Mouse (Mus musculus) forebrain, embryonic 16.5 days (tissue): ENCODE data around the gene Oas2. TPM values are rescaled to one million over a fixed set of nuclear protein-coding genes. Genes with fewer than 3 reads are reported as not detected.
"Not testable (repeated sequence)": the region's sequence is repeated elsewhere in the genome, so short reads cannot be mapped to it uniquely, and the experiment has no call there.

Source experiments
- ATAC-seq: fragments of 200-750 bp; cut with Nextera tagmentation; 2 replicates; pipeline ENCODE4 v1.8.0; 2017; ENCODE audit warnings: mild to moderate bottlenecking, moderate library complexity
- H3K27ac ChIP-seq: fragments of 300-500 bp; sonication (generic); 2 replicates; pipeline ENCODE4 v1.5.1; 2014; ENCODE audit warnings: low read length, control low read depth
- H3K27me3 ChIP-seq: fragments of 300-500 bp; sonication (generic); replicated peaks from 2 replicates; pipeline ENCODE4 v1.6.1; 2014; ENCODE audit warnings: low read length; ENCODE audit not compliant: control insufficient read depth, insufficient read depth
- H3K36me3 ChIP-seq: fragments of 300-500 bp; sonication (generic); 2 replicates; pipeline ENCODE4 v1.6.1; 2014; ENCODE audit not compliant: control insufficient read depth, insufficient read depth
- H3K4me1 ChIP-seq: fragments of 300-500 bp; sonication (generic); replicated peaks from 2 replicates; pipeline ENCODE4 v1.6.1; 2014; ENCODE audit warnings: low read length; ENCODE audit not compliant: control insufficient read depth, insufficient read depth
- H3K4me2 ChIP-seq: fragments of 300-500 bp; sonication (generic); 2 replicates; pipeline ENCODE4 v1.6.1; 2014; ENCODE audit warnings: mild to moderate bottlenecking, low read length, control low read depth
- H3K4me3 ChIP-seq: fragments of 300-500 bp; sonication (generic); replicated peaks from 2 replicates; pipeline ENCODE4 v1.5.1; 2014; ENCODE audit warnings: mild to moderate bottlenecking, low read length, control low read depth
- H3K9ac ChIP-seq: fragments of 300-500 bp; sonication (generic); replicated peaks from 2 replicates; pipeline ENCODE4 v1.6.1; 2014; ENCODE audit warnings: low read depth, low read length, control low read depth
- H3K9me3 ChIP-seq: fragments of 300-500 bp; sonication (generic); 2 replicates; pipeline ENCODE4 v1.6.1; 2016; ENCODE audit warnings: low read length; ENCODE audit not compliant: control insufficient read depth
- WGBS: fragments of 180-500 bp; shearing (Covaris S2); extraction: QIAGEN DNeasy Blood & Tissue Kit; methylation state at CpG from one replicate; pipeline ENCODE4 v1.1.7; 2014; 5-methylcytosine and 5-hydroxymethylcytosine counted together
- polyA plus RNA-seq: library from polyadenylated mRNA; unstranded; fragments of >200 nt; fragmentation: Nextera tagmentation; extraction: Ambion mirVana; gene quantifications from 2 replicates; pipeline ENCODE4 v1.2.1, GENCODE M21; 2015

The Oas2 gene
- 0.27 TPM in 1 of 2 replicates, not detected in the other for polyA plus RNA-seq

GRCm38 (mm10) chr5:120749688-120750087 is at the start of gene Oas2:
Gene Oas2, minus strand, starts transcription at chr5:120749853.
- Histone ChIP-seq H3K4me2 (no peak within 1 kb of the TSS), H3K9ac (no peak within 1 kb of the TSS), H3K27ac (no peak within 1 kb of the TSS), H3K4me1 (peaks cover 4% of the 10 kb centered on the region), H3K36me3 (no peaks in the 10 kb centered on the region), H3K27me3 (no peaks in the 10 kb centered on the region), H3K4me3 (no peak within 1 kb of the TSS), H3K9me3 (no peaks in the 10 kb centered on the region)
- WGBS = 62% methylated on average over 5 of the region's 5 CpGs
- no peak for ATAC-seq

GRCm38 (mm10) chr5:120798943-120799342 is 49.3 kb upstream of the Oas2 start:
- H3K27ac ChIP-seq, H3K4me1 ChIP-seq, H3K36me3 ChIP-seq, H3K27me3 ChIP-seq, H3K9me3 ChIP-seq, ATAC-seq, H3K4me3 ChIP-seq, H3K9ac ChIP-seq, H3K4me2 ChIP-seq: not testable (repeated sequence)
- WGBS = 51% methylated on average over 2 of the region's 2 CpGs

GRCm38 (mm10) chr5:120798147-120798546 is 48.5 kb upstream of the Oas2 start:
- WGBS = 71% methylated on average over 5 of the region's 5 CpGs
- H3K36me3 ChIP-seq, H3K9ac ChIP-seq, H3K4me3 ChIP-seq, H3K4me1 ChIP-seq, ATAC-seq, H3K27me3 ChIP-seq, H3K27ac ChIP-seq, H3K4me2 ChIP-seq, H3K9me3 ChIP-seq: not testable (repeated sequence)

- 61% methylated on average over 9 of the region's 9 CpGs for WGBS
- not testable (repeated sequence) for H3K4me2 ChIP-seq
Measured at GRCm38 (mm10) chr5:120795480-120796034, 45.9 kb upstream of the Oas2 start, which contains the start of gene Oas1e. Gene Oas1e, minus strand, starts transcription at chr5:120795530.

GRCm38 (mm10) chr5:120793043-120793442 is 43.4 kb upstream of the Oas2 start:
- H3K4me3 ChIP-seq = no peak overlapping the region
- no peaks in the 10 kb centered on the region for H3K9me3 ChIP-seq
- no peaks in the 10 kb centered on the region for H3K4me1 ChIP-seq
- no peak for ATAC-seq
- H3K36me3 ChIP-seq = no peaks in the 10 kb centered on the region
- no peaks in the 10 kb centered on the region for H3K27me3 ChIP-seq
- no peak overlapping the region for H3K27ac ChIP-seq
- H3K4me2 ChIP-seq = no peak overlapping the region
- no peak overlapping the region for H3K9ac ChIP-seq
- WGBS = 17% methylated on average over 2 of the region's 2 CpGs

More at GRCm38 (mm10) chr5:120795480-120796034, 45.9 kb upstream of the Oas2 start, which contains the start of gene Oas1e:
- H3K36me3 ChIP-seq, H3K4me3 ChIP-seq, H3K9me3 ChIP-seq, H3K27me3 ChIP-seq, ATAC-seq, H3K9ac ChIP-seq, H3K27ac ChIP-seq, H3K4me1 ChIP-seq: not testable (repeated sequence)

- no peaks in the 10 kb centered on the region for H3K4me1 ChIP-seq
- no peak for ATAC-seq
- no peaks in the 10 kb centered on the region for H3K9me3 ChIP-seq
- no peak overlapping the region for H3K9ac ChIP-seq
- no peaks in the 10 kb centered on the region for H3K27me3 ChIP-seq
- WGBS = 85% methylated on average over 3 of the region's 3 CpGs
- no peak overlapping the region for H3K4me2 ChIP-seq
- H3K36me3 ChIP-seq = no peaks in the 10 kb centered on the region
- H3K27ac ChIP-seq = no peak overlapping the region
- H3K4me3 ChIP-seq = no peak overlapping the region
Measured at GRCm38 (mm10) chr5:120787042-120787441, 37.4 kb upstream of the Oas2 start.

- Histone ChIP-seq H3K36me3 (no peaks in the 10 kb centered on the region), H3K4me2 (no peak overlapping the region), H3K27ac (no peak overlapping the region), H3K4me1 (no peaks in the 10 kb centered on the region), H3K9me3 (no peaks in the 10 kb centered on the region), H3K27me3 (no peaks in the 10 kb centered on the region), H3K9ac (no peak overlapping the region), H3K4me3 (no peak overlapping the region)
- WGBS = 64% methylated on average over 2 of the region's 2 CpGs
- no peak for ATAC-seq
Measured at GRCm38 (mm10) chr5:120782446-120782845, 32.8 kb upstream of the Oas2 start.

GRCm38 (mm10) chr5:120781646-120782045 is 32.0 kb upstream of the Oas2 start:
- Histone ChIP-seq H3K4me3 (no peak overlapping the region), H3K27me3 (no peaks in the 10 kb centered on the region), H3K4me2 (no peak overlapping the region), H3K9ac (no peak overlapping the region), H3K4me1 (no peaks in the 10 kb centered on the region), H3K9me3 (no peaks in the 10 kb centered on the region), H3K36me3 (no peaks in the 10 kb centered on the region), H3K27ac (no peak overlapping the region)
- ATAC-seq = no peak
- WGBS = 78% methylated on average over 1 of the region's 1 CpGs

GRCm38 (mm10) chr5:120779922-120780321 is 30.3 kb upstream of the Oas2 start:
- 51% methylated on average over 3 of the region's 3 CpGs for WGBS

GRCm38 (mm10) chr5:120778941-120779340 is 29.3 kb upstream of the Oas2 start:
- Histone ChIP-seq H3K27me3 (no peaks in the 10 kb centered on the region), H3K36me3 (no peaks in the 10 kb centered on the region), H3K4me3 (no peak overlapping the region), H3K9me3 (no peaks in the 10 kb centered on the region), H3K27ac (no peak overlapping the region), H3K4me2 (no peak overlapping the region), H3K9ac (no peak overlapping the region), H3K4me1 (no peaks in the 10 kb centered on the region)
- no peak for ATAC-seq
- WGBS = 79% methylated on average over 2 of the region's 2 CpGs

More at GRCm38 (mm10) chr5:120779922-120780321, 30.3 kb upstream of the Oas2 start:
- H3K4me1 ChIP-seq = no peaks in the 10 kb centered on the region
- no peaks in the 10 kb centered on the region for H3K36me3 ChIP-seq
- no peak overlapping the region for H3K4me2 ChIP-seq
- no peaks in the 10 kb centered on the region for H3K9me3 ChIP-seq
- no peak overlapping the region for H3K4me3 ChIP-seq
- ATAC-seq = no peak
- no peak overlapping the region for H3K27ac ChIP-seq
- no peaks in the 10 kb centered on the region for H3K27me3 ChIP-seq
- H3K9ac ChIP-seq = no peak overlapping the region
